Mouse (Mus musculus) brain, embryonic 18.5 days (tissue): ENCODE results near the gene Gpld1.
"Not testable (repeated sequence)": the region's sequence is repeated elsewhere in the genome, so short reads cannot be mapped to it uniquely, and the experiment has no call there.

Experiments
- DNase-seq: peaks from one replicate; pipeline ENCODE4 v3.0.0-alpha.2; 2012; ENCODE audit warnings: low read depth, low spot score

The Gpld1 gene

GRCm38 (mm10) chr13:24947158-24947557, 4.2 kb downstream of the Gpld1 start:
- DNase-seq = no peak

GRCm38 (mm10) chr13:24948870-24949269, 5.9 kb downstream of the Gpld1 start:
- DNase-seq = no peak

- no peak for DNase-seq
These were observed 9.7 kb downstream of the Gpld1 start for GRCm38 (mm10) chr13:24952659-24953058.

GRCm38 (mm10) chr13:24955091-24955490, 12.1 kb downstream of the Gpld1 start:
- DNase-seq = no peak

- no peak for DNase-seq
These were observed 12.5 kb downstream of the Gpld1 start for GRCm38 (mm10) chr13:24955500-24955899.

- DNase-seq = no peak
These were observed 15.7 kb downstream of the Gpld1 start for GRCm38 (mm10) chr13:24958671-24959070.

GRCm38 (mm10) chr13:24960084-24960483, 17.1 kb downstream of the Gpld1 start:
- DNase-seq = no peak

- no peak for DNase-seq
These were observed 19.2 kb downstream of the Gpld1 start for GRCm38 (mm10) chr13:24962119-24962518.

- DNase-seq = no peak
These were observed 22.3 kb downstream of the Gpld1 start for GRCm38 (mm10) chr13:24965130-24965845.

- no peak for DNase-seq
These were observed 22.9 kb downstream of the Gpld1 start for GRCm38 (mm10) chr13:24965846-24966201.

GRCm38 (mm10) chr13:24971776-24972175, 28.8 kb downstream of the Gpld1 start:
- not testable (repeated sequence) for DNase-seq

GRCm38 (mm10) chr13:24976384-24976783, 33.4 kb downstream of the Gpld1 start:
- no peak for DNase-seq

GRCm38 (mm10) chr13:24977820-24978342, 34.9 kb downstream of the Gpld1 start:
- no peak for DNase-seq

GRCm38 (mm10) chr13:24981031-24981430, 38.1 kb downstream of the Gpld1 start:
- no peak for DNase-seq

- DNase-seq = no peak
These were observed 42.5 kb downstream of the Gpld1 start for GRCm38 (mm10) chr13:24985435-24985834.

- DNase-seq = no peak
These were observed 45.4 kb downstream of the Gpld1 start for GRCm38 (mm10) chr13:24988391-24988790.

- no peak for DNase-seq
These were observed 46.1 kb downstream of the Gpld1 start for GRCm38 (mm10) chr13:24989006-24989405.

- DNase-seq = no peak
These were observed 50.2 kb downstream of the Gpld1 start for GRCm38 (mm10) chr13:24993160-24993559.

- DNase-seq = no peak
These were observed 56.6 kb downstream of the Gpld1 start for GRCm38 (mm10) chr13:24999538-24999937.

GRCm38 (mm10) chr13:25002965-25003364, 60.0 kb downstream of the Gpld1 start:
- no peak for DNase-seq

- DNase-seq = no peak
These were observed 64.2 kb downstream of the Gpld1 start for GRCm38 (mm10) chr13:25007115-25007514.

GRCm38 (mm10) chr13:25018316-25018715, 75.4 kb downstream of the Gpld1 start:
- DNase-seq = no peak

- DNase-seq = peak; percentile 60
These were observed 77.0 kb downstream of the Gpld1 start, which contains the start of gene Mrs2 for GRCm38 (mm10) chr13:25019793-25020539. Mrs2 (minus strand) TSS chr13:25020379.
